Mouse (Mus musculus): ENCODE results near the gene Wdr34. TPM values are rescaled to one million over a fixed set of nuclear protein-coding genes. Genes with fewer than 3 reads are reported as not detected.

Wdr34 gene
- 8.2 TPM in 2 replicates for polyA plus RNA-seq (2012; ENCODE audit: insufficient read depth, insufficient read length, missing spikeins)

DNA sequence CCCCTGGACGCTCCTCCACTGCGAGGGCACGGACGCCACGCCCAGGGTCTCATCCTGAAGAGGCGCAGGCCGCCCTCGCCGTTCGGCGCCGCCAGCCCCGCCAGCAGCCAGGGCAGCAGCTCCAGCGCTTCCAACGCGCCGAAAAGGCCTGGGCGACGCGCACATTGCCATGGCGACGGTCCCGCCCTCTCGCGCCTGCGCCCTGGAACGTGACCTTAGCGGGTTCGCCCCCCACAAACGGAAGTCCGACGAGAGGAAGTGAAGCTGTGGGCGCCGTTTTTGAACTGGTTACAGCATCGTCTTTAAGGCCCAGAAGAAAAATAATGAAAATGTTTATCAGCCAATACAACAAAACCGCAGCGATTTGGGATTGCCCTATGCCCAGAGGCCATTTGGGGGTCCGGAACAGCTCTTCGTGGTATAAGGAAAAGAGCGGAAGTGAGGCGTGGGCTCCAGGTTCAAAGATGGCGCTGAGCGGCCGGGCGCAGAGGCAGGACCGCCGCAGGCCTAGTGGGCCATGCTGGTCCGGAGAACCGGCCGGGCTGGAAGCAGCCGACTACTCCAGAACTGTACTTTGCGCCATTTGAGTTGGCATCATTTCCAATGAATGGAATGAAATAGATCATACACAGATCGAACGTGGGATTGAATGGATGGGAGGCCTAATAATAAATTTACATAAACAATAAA is at the start of gene Wdr34:
Gene Wdr34, minus strand, starts transcription at position 183 of the 690 bp plus-strand sequence.
- Histone ChIP-seq H3K4me1 (ENCODE audit: control insufficient read depth, insufficient read depth, low read length) (peaks cover 18% of the 10 kb centered on the region), H3K27ac (ENCODE audit: insufficient read depth, low read depth, low read length) (peak within 1 kb of the TSS; percentile 92), H3K4me3 (ENCODE audit: insufficient read depth, low read length) (peak within 1 kb of the TSS; percentile 78)
- TF ChIP-seq CTCF (IDR thresholded peaks at IDR 0.05; ENCODE audit: low read depth, low read length): no peak
- TF ChIP-seq POLR2A (IDR thresholded peaks at IDR 0.05; ENCODE audit: borderline replicate concordance, low read depth, low read length): 0 out of 2 replicates have a peak, but pooled peaks have one; percentile 27

DNA sequence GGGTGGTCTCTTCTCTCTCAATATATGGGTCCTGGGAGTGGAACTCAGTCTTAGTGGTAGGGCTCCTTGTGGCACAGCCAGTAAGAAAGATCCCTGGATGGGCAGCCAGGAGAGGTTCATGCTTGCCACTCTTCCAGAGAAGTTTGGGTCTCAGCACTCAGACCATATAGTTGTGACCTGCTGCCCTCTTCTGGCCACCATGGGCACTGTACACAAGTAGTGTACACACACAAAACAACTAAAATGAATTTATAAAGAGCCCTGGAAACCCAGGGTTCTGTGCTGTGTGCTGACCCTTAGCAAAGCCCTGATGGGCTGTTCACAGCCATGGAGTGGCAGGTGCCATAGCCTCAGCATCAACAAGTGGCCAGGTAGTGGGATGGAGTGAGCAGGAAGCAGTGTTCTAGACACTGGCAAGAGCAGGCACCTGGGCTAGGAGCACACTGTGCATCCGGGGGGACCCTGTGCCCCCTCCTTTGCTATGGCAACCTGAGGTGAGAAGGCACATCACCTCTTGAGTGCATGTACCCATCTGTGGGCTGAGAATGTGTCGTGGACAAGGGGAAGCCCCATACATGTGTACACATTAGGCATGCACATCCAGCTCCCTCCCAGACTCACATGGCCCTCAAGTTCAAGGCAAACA is 47.3 kb upstream of the Wdr34 start:
- peaks cover 9% of the 10 kb centered on the region for H3K4me1 ChIP-seq (ENCODE audit: control insufficient read depth, insufficient read depth, low read length)
- H3K4me3 ChIP-seq (ENCODE audit: insufficient read depth, low read length): no peak overlapping the region
- TF ChIP-seq CTCF (IDR thresholded peaks at IDR 0.05; ENCODE audit: low read depth, low read length): peak; percentile 29; the same call in 1 of the 2 replicates
- no peak for TF ChIP-seq POLR2A (IDR thresholded peaks at IDR 0.05; ENCODE audit: borderline replicate concordance, low read depth, low read length)
- H3K27ac ChIP-seq (ENCODE audit: insufficient read depth, low read depth, low read length): no peak overlapping the region

DNA sequence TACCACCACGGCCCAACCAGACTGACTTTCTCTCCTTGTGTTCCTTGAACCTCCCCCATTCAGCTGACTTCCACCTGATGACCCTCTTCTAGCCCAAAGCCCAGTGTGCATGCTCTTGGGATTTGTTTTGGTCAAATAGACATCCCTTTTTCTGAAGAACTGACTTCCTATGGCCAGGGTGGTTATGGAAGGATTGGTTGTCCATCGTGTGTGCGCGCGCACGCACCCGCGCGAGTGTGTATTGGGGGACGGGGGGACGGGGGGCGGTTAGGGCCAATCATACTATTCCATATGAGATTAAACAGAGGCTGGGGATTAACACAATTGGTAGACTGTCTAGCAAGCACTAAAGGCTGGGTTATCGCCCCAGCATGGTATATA is 45.5 kb upstream of the Wdr34 start:
- Histone ChIP-seq H3K27ac (ENCODE audit: insufficient read depth, low read depth, low read length) (peak overlapping the region; percentile 61), H3K4me1 (ENCODE audit: control insufficient read depth, insufficient read depth, low read length) (peaks cover 9% of the 10 kb centered on the region), H3K4me3 (ENCODE audit: insufficient read depth, low read length) (peak overlapping the region; percentile 88)
- TF ChIP-seq CTCF (IDR thresholded peaks at IDR 0.05; ENCODE audit: low read depth, low read length): no peak
- TF ChIP-seq POLR2A (IDR thresholded peaks at IDR 0.05; ENCODE audit: borderline replicate concordance, low read depth, low read length): no peak

DNA sequence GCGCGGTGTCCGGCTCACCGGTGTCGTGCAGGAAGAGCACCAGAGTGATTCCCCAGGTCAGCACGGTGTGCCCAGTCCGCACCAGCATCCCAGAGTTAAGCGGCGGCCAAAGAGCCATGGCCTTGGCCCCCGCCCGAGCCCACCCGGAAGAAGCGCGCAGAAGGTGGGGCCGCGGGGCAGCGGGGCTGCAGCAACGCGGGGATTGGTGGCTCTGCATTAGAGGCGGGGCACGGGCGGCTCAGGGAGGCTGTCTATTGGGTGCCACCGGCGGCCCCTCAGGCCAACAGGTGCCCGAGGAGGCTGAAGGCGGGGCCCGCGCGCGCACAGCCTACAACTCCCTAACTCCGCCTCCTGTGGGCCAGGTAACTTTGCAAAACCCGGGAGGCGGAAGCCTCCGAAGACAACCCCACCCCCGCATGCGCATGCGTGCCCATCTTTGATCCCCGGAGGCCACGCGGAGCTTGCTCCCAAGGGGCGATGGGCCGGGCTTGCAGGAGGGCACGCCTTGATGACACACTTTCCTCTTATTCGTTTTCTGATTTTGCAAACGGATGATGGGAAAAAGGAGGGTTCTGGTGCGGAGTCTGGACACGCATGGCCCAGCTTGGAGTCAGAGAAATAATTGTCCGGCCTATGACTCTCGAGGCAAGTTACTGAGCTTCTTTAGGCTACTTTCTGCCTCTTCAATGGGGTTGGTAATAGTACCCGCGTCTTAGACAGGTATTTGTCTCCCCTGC is 45.0 kb upstream of the Wdr34 start, which contains the start of gene Zdhhc12:
Gene Zdhhc12, minus strand, starts transcription at position 178 of the 737 bp plus-strand sequence.
- Histone ChIP-seq H3K4me3 (ENCODE audit: insufficient read depth, low read length) (peak within 1 kb of the TSS; percentile 88), H3K27ac (ENCODE audit: insufficient read depth, low read depth, low read length) (peak within 1 kb of the TSS; percentile 61), H3K4me1 (ENCODE audit: control insufficient read depth, insufficient read depth, low read length) (peaks cover 9% of the 10 kb centered on the region)
- no peak for TF ChIP-seq CTCF (IDR thresholded peaks at IDR 0.05; ENCODE audit: low read depth, low read length)
- TF ChIP-seq POLR2A (IDR thresholded peaks at IDR 0.05; ENCODE audit: borderline replicate concordance, low read depth, low read length): peak; percentile 72; the same call in 1 of the 2 replicates

DNA sequence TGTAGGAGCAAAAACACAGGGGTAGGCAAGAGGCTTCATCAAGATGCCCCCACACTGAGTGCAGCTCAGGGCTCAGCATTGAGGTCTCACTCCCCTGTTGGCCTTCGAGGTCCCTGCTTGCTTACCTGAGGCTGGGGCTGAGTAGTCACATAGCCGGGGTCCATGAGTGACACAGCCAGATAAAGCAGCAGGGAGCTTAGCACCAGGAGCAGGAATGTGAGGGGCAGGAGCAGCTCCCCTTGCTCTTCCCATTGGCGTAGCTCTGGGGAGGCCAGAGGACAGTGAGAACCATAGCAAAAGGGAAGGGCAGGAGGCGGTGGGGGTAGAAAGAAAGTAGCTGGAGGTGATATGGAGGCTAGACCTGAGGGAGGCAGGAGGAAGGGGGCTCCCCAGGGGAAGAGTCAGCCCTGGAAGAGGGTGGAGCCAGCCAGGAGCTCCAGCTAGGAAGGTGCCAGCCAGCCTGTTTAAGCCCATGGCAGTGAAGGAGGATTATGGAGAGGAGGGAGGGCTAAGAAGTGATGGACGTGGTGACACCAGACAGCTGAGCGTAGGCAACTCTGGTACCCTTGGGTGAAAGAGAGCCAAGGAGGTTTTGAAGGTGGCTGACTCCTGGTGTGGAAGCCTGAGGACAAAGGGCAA is 43.7 kb upstream of the Wdr34 start:
- H3K4me3 ChIP-seq (ENCODE audit: insufficient read depth, low read length): peak overlapping the region; percentile 88
- H3K4me1 ChIP-seq (ENCODE audit: control insufficient read depth, insufficient read depth, low read length): peaks cover 9% of the 10 kb centered on the region
- TF ChIP-seq CTCF (IDR thresholded peaks at IDR 0.05; ENCODE audit: low read depth, low read length) (0 out of 2 replicates have a peak, but pooled peaks have one; percentile 6), POLR2A (IDR thresholded peaks at IDR 0.05; ENCODE audit: borderline replicate concordance, low read depth, low read length) (no peak)
- H3K27ac ChIP-seq (ENCODE audit: insufficient read depth, low read depth, low read length): no peak overlapping the region

DNA sequence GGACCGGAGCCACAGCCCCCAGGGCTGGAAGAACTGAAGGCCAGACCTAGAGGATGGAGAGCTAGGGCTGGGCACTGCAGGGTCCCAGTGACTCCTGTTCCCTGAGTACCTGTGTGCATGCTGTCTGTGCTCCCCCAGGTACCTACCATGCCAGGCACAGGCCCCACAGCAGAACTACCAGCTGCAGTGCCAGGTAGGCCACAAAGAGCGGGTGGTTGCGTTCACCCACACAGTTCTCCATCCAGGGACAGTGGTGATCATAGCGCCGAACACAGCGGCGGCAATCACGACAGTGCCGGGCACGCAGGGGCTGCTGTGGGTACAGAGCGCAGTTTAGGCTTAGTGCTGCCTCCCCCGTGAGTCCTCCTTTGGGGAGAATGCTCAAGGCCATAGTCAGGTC is 42.8 kb upstream of the Wdr34 start:
- Histone ChIP-seq H3K4me3 (ENCODE audit: insufficient read depth, low read length) (no peak overlapping the region), H3K27ac (ENCODE audit: insufficient read depth, low read depth, low read length) (no peak overlapping the region), H3K4me1 (ENCODE audit: control insufficient read depth, insufficient read depth, low read length) (peaks cover 16% of the 10 kb centered on the region)
- TF ChIP-seq CTCF (IDR thresholded peaks at IDR 0.05; ENCODE audit: low read depth, low read length): no peak

DNA sequence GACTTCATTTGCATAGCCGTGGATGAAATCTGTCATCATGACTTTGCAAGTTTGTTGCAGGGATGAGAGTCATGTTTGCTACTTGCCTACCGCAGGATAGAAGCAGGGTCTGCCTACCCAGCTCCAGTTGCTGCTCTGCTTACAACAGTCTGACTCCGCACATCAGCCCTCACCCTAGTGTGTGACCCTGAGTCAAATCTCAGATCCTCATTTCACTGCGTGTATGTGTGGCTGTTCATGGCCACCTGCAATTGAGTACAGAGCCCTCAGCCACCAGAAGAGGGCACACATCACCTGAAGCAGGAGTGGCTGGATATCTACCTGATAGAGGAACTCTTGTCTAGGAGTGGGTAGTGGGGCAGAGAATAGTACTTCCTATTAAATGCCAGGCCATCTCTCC is 38.6 kb upstream of the Wdr34 start:
- Histone ChIP-seq H3K4me1 (ENCODE audit: control insufficient read depth, insufficient read depth, low read length) (peaks cover 19% of the 10 kb centered on the region), H3K4me3 (ENCODE audit: insufficient read depth, low read length) (no peak overlapping the region), H3K27ac (ENCODE audit: insufficient read depth, low read depth, low read length) (no peak overlapping the region)
- TF ChIP-seq POLR2A (IDR thresholded peaks at IDR 0.05; ENCODE audit: borderline replicate concordance, low read depth, low read length): no peak
- TF ChIP-seq CTCF (IDR thresholded peaks at IDR 0.05; ENCODE audit: low read depth, low read length): no peak

DNA sequence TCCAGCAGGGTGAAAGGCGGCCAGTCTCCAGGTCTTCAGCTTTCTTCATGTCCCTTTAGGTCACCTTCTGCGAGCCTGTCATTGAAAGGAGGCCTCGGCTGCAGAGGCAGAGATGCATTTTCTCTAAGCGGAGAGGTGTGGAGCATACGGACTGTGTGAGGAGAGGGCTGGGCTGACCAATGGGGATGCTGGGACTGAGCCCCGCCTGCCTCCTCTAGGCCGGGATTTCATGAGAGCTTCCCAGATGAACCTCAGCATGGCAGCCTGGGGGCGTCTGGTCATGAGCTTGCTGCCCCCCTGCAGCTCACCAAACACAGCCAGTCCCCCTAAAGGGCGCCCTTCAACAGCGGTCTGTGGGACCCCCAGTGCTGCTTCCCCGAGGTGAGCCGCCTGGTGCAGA is 36.0 kb upstream of the Wdr34 start:
- peaks cover 17% of the 10 kb centered on the region for H3K4me1 ChIP-seq (ENCODE audit: control insufficient read depth, insufficient read depth, low read length)
- no peak overlapping the region for H3K27ac ChIP-seq (ENCODE audit: insufficient read depth, low read depth, low read length)
- no peak overlapping the region for H3K4me3 ChIP-seq (ENCODE audit: insufficient read depth, low read length)
- TF ChIP-seq CTCF (IDR thresholded peaks at IDR 0.05; ENCODE audit: low read depth, low read length) (no peak), POLR2A (IDR thresholded peaks at IDR 0.05; ENCODE audit: borderline replicate concordance, low read depth, low read length) (no peak)

DNA sequence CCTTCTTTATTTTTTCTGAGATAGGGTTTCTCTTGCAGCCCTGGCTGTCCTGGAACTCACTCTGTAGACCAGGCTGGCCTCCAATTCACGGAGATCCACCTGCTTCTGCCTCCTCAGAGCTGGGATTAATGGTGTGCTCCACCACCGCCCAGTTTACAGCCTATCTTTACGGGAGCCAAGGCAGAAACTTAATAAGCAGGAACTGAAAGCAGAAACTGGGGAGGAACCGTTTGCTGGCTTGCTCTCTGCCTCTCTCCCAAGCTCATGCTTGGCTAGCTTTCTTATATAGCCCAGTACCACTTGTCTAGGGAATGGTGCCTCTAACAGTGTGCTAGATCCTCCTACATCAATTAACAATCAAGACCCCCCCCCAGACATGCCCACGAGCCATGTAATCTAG is 35.4 kb upstream of the Wdr34 start:
- Histone ChIP-seq H3K4me3 (ENCODE audit: insufficient read depth, low read length) (no peak overlapping the region), H3K27ac (ENCODE audit: insufficient read depth, low read depth, low read length) (no peak overlapping the region), H3K4me1 (ENCODE audit: control insufficient read depth, insufficient read depth, low read length) (peaks cover 17% of the 10 kb centered on the region)
- TF ChIP-seq POLR2A (IDR thresholded peaks at IDR 0.05; ENCODE audit: borderline replicate concordance, low read depth, low read length) (no peak), CTCF (IDR thresholded peaks at IDR 0.05; ENCODE audit: low read depth, low read length) (no peak)
